Mouse (Mus musculus) urinary bladder, adult 2 months (tissue): ENCODE measurements around the gene Cacna2d3. TPM values are rescaled to one million over a fixed set of nuclear protein-coding genes. Genes with fewer than 3 reads are reported as not detected.

Source experiments
- DNase-seq: peaks from one replicate; pipeline ENCODE4 v3.0.0; 2022; ENCODE audit warnings: low spot score
- polyA plus RNA-seq: library from polyadenylated mRNA; depleted of rRNA; stranded (reverse); fragments of >200 nt; gene quantifications from 2 replicates; pipeline ENCODE4 v1.2.3, GENCODE M21; 2012

Gene Cacna2d3
- polyA plus RNA-seq, 1 experiment: 4.0 TPM

- DNase-seq: no peak
Measured at GRCm38 (mm10) chr14:29392851-29393250, 328.8 kb downstream of the Cacna2d3 start.

- DNase-seq: no peak
Measured at GRCm38 (mm10) chr14:29391489-29391888, 330.2 kb downstream of the Cacna2d3 start.

GRCm38 (mm10) chr14:29387761-29388160 lies 333.9 kb downstream of the Cacna2d3 start:
- DNase-seq: no peak

GRCm38 (mm10) chr14:29385500-29385899 lies 336.2 kb downstream of the Cacna2d3 start:
- no peak for DNase-seq

GRCm38 (mm10) chr14:29382786-29383185 lies 338.9 kb downstream of the Cacna2d3 start:
- DNase-seq: no peak

- no peak for DNase-seq
Measured at GRCm38 (mm10) chr14:29366911-29367310, 354.8 kb downstream of the Cacna2d3 start.

GRCm38 (mm10) chr14:29362448-29362847 lies 359.2 kb downstream of the Cacna2d3 start:
- DNase-seq: no peak

- no peak for DNase-seq
Measured at GRCm38 (mm10) chr14:29350627-29351026, 371.0 kb downstream of the Cacna2d3 start.

- DNase-seq: no peak
Measured at GRCm38 (mm10) chr14:29341581-29341980, 380.1 kb downstream of the Cacna2d3 start.

- no peak for DNase-seq
Measured at GRCm38 (mm10) chr14:29340728-29341127, 380.9 kb downstream of the Cacna2d3 start.

- DNase-seq: no peak
Measured at GRCm38 (mm10) chr14:29334897-29335296, 386.8 kb downstream of the Cacna2d3 start.

- DNase-seq: no peak
Measured at GRCm38 (mm10) chr14:29334216-29334615, 387.4 kb downstream of the Cacna2d3 start.

GRCm38 (mm10) chr14:29324430-29324782 lies 397.3 kb downstream of the Cacna2d3 start:
- DNase-seq: no peak

- DNase-seq: no peak
Measured at GRCm38 (mm10) chr14:29323718-29324429, 397.8 kb downstream of the Cacna2d3 start.

GRCm38 (mm10) chr14:29313431-29313830 lies 408.2 kb downstream of the Cacna2d3 start:
- DNase-seq: no peak

GRCm38 (mm10) chr14:29305623-29306022 lies 416.0 kb downstream of the Cacna2d3 start:
- DNase-seq: no peak

- no peak for DNase-seq
Measured at GRCm38 (mm10) chr14:29296185-29296754, 425.4 kb downstream of the Cacna2d3 start.

GRCm38 (mm10) chr14:29278901-29279300 lies 442.8 kb downstream of the Cacna2d3 start:
- DNase-seq: no peak

- no peak for DNase-seq
Measured at GRCm38 (mm10) chr14:29278401-29278800, 443.3 kb downstream of the Cacna2d3 start.

GRCm38 (mm10) chr14:29277701-29278100 lies 444.0 kb downstream of the Cacna2d3 start:
- DNase-seq: no peak

GRCm38 (mm10) chr14:29273890-29274289 lies 447.8 kb downstream of the Cacna2d3 start:
- no peak for DNase-seq

- no peak for DNase-seq
Measured at GRCm38 (mm10) chr14:29270541-29270940, 451.1 kb downstream of the Cacna2d3 start.

- DNase-seq: no peak
Measured at GRCm38 (mm10) chr14:29269816-29270215, 451.8 kb downstream of the Cacna2d3 start.

GRCm38 (mm10) chr14:29268609-29269008 lies 453.1 kb downstream of the Cacna2d3 start:
- no peak for DNase-seq
